Mouse (Mus musculus): ENCODE measurements around the gene Cers6.

Cers6 gene

GRCm38 (mm10) chr2:69019821-69020489, 158.7 kb downstream of the Cers6 start:
- no peak for DNase-seq (ENCODE audit: low spot score)

GRCm38 (mm10) chr2:69020636-69021310, 159.5 kb downstream of the Cers6 start:
- DNase-seq (ENCODE audit: low spot score) = no peak

GRCm38 (mm10) chr2:69021516-69021915, 160.3 kb downstream of the Cers6 start:
- no peak for DNase-seq (ENCODE audit: low spot score)

GRCm38 (mm10) chr2:69024856-69025255, 163.6 kb downstream of the Cers6 start:
- no peak for DNase-seq (ENCODE audit: low spot score)

- no peak for DNase-seq (ENCODE audit: low spot score)
These were observed 171.3 kb downstream of the Cers6 start for GRCm38 (mm10) chr2:69032562-69032961.

GRCm38 (mm10) chr2:69035457-69035856, 174.2 kb downstream of the Cers6 start:
- DNase-seq (ENCODE audit: low spot score) = no peak

GRCm38 (mm10) chr2:69037362-69037761, 176.1 kb downstream of the Cers6 start:
- no peak for DNase-seq (ENCODE audit: low spot score)

GRCm38 (mm10) chr2:69042327-69043106, 181.3 kb downstream of the Cers6 start:
- no peak for DNase-seq (ENCODE audit: low spot score)

GRCm38 (mm10) chr2:69043431-69044118, 182.3 kb downstream of the Cers6 start:
- DNase-seq (ENCODE audit: low spot score) = peak; percentile 37

GRCm38 (mm10) chr2:69045926-69046325, 184.7 kb downstream of the Cers6 start:
- no peak for DNase-seq (ENCODE audit: low spot score)

- no peak for DNase-seq (ENCODE audit: low spot score)
These were observed 186.1 kb downstream of the Cers6 start for GRCm38 (mm10) chr2:69047297-69047696.

- DNase-seq (ENCODE audit: low spot score) = no peak
These were observed 186.6 kb downstream of the Cers6 start for GRCm38 (mm10) chr2:69047805-69048204.

GRCm38 (mm10) chr2:69049179-69049578, 187.9 kb downstream of the Cers6 start:
- DNase-seq (ENCODE audit: low spot score) = no peak

GRCm38 (mm10) chr2:69050189-69050588, 188.9 kb downstream of the Cers6 start:
- DNase-seq (ENCODE audit: low spot score) = no peak

GRCm38 (mm10) chr2:69051596-69051995, 190.4 kb downstream of the Cers6 start:
- no peak for DNase-seq (ENCODE audit: low spot score)

- no peak for DNase-seq (ENCODE audit: low spot score)
These were observed 192.1 kb downstream of the Cers6 start for GRCm38 (mm10) chr2:69053210-69053858.

GRCm38 (mm10) chr2:69054279-69054678, 193.0 kb downstream of the Cers6 start:
- DNase-seq (ENCODE audit: low spot score) = peak; percentile 74

- DNase-seq (ENCODE audit: low spot score) = no peak
These were observed 193.9 kb downstream of the Cers6 start for GRCm38 (mm10) chr2:69055174-69055573.

- DNase-seq (ENCODE audit: low spot score) = no peak
These were observed 200.1 kb downstream of the Cers6 start for GRCm38 (mm10) chr2:69061313-69061712.

- no peak for DNase-seq (ENCODE audit: low spot score)
These were observed 200.9 kb downstream of the Cers6 start for GRCm38 (mm10) chr2:69061910-69062689.

GRCm38 (mm10) chr2:69064759-69065158, 203.5 kb downstream of the Cers6 start:
- DNase-seq (ENCODE audit: low spot score) = no peak

Measured in ovary, postnatal 36 days (tissue).